Mouse (Mus musculus) heart, postnatal 0 days (tissue): ENCODE measurements around the gene Peak1. TPM values are rescaled to one million over a fixed set of nuclear protein-coding genes. Genes with fewer than 3 reads are reported as not detected.

Experiments
- ATAC-seq: fragments of 200-750 bp; cut with Nextera tagmentation; 2 replicates; pipeline ENCODE4 v1.8.0; 2017; ENCODE audit warnings: low read depth, moderate number of reproducible peaks, moderate library complexity; ENCODE audit not compliant: insufficient read depth
- DNase-seq: peaks from one replicate; pipeline ENCODE4 v3.0.0-alpha.2; 2016; ENCODE audit warnings: low spot score
- H3K27ac ChIP-seq: fragments of 300-500 bp; sonication (generic); 2 replicates; pipeline ENCODE4 v1.5.1; 2014; ENCODE audit warnings: low read depth, mild to moderate bottlenecking
- H3K27me3 ChIP-seq: fragments of 300-500 bp; sonication (generic); 2 replicates; pipeline ENCODE4 v1.6.1; 2014; ENCODE audit warnings: low read length, mixed read lengths; ENCODE audit not compliant: control insufficient read depth, insufficient read depth
- H3K36me3 ChIP-seq: fragments of 300-500 bp; sonication (generic); replicated peaks from 2 replicates; pipeline ENCODE4 v1.6.1; 2014; ENCODE audit warnings: low read length, mixed read lengths; ENCODE audit not compliant: control insufficient read depth, insufficient read depth
- H3K4me1 ChIP-seq: fragments of 300-500 bp; sonication (generic); 2 replicates; pipeline ENCODE4 v1.6.1; 2014; ENCODE audit warnings: antibody characterized with exemption; ENCODE audit not compliant: control insufficient read depth, insufficient read depth
- H3K4me2 ChIP-seq: fragments of 300-500 bp; sonication (generic); 2 replicates; pipeline ENCODE4 v1.6.1; 2014; ENCODE audit warnings: low read depth, mild to moderate bottlenecking, low read length, moderate library complexity
- H3K4me3 ChIP-seq: fragments of 300-500 bp; sonication (generic); 2 replicates; pipeline ENCODE4 v1.5.1; 2014; ENCODE audit warnings: low read depth, low read length
- H3K9ac ChIP-seq: fragments of 300-500 bp; sonication (generic); replicated peaks from 2 replicates; pipeline ENCODE4 v1.6.1; 2014; ENCODE audit warnings: low read depth, low read length, mixed read lengths
- H3K9me3 ChIP-seq: fragments of 300-500 bp; sonication (generic); replicated peaks from 2 replicates; pipeline ENCODE4 v1.6.1; 2016; ENCODE audit warnings: low read length; ENCODE audit not compliant: control insufficient read depth
- CTCF ChIP-seq: IDR thresholded peaks from 2 replicates; pipeline ENCODE4 v1.5.1; 2016; ENCODE audit warnings: antibody characterized with exemption, control low read depth, low read depth
- EP300 ChIP-seq: IDR thresholded peaks from 2 replicates; pipeline ENCODE4 v1.6.1; 2016; ENCODE audit warnings: antibody characterized with exemption, low read depth
- WGBS: fragments of 180-500 bp; shearing (Covaris S2); extraction: QIAGEN DNeasy Blood & Tissue Kit; methylation state at CpG from one replicate; pipeline ENCODE4 v1.1.7; 2014; 5-methylcytosine and 5-hydroxymethylcytosine counted together
- microRNA-seq: library from miRNA; unstranded; fragments of <30 nt; microRNA quantifications from one replicate; pipeline ENCODE4, GENCODE M21; 2016
- polyA plus RNA-seq: library from polyadenylated mRNA; unstranded; fragments of >200 nt; fragmentation: Nextera tagmentation; extraction: Ambion mirVana; gene quantifications from 2 replicates; pipeline ENCODE4 v1.2.1, GENCODE M21; 2015
- total RNA-seq: library from RNA; depleted of rRNA; stranded (reverse); fragments of >200 nt; gene quantifications from 2 replicates; pipeline ENCODE4 v1.2.3, GENCODE M21; 2014; ENCODE audit warnings: low replicate concordance; rRNA removed

Peak1 gene
- total and polyA plus RNA-seq, 2 experiments from 2014 or later: 8.1 to 19.7 TPM

- Histone ChIP-seq H3K4me3 (no peak overlapping the region), H3K4me2 (no peak overlapping the region), H3K36me3 (no peaks in the 10 kb centered on the region), H3K27me3 (no peaks in the 10 kb centered on the region), H3K9ac (no peak overlapping the region), H3K4me1 (peaks cover 19% of the 10 kb centered on the region), H3K9me3 (no peaks in the 10 kb centered on the region), H3K27ac (no peak overlapping the region)
- no peak for DNase-seq
- 79% methylated on average over 5 of the region's 5 CpGs for WGBS
- TF ChIP-seq EP300 (no peak), CTCF (no peak)
- no peak for ATAC-seq
These were observed 263.3 kb downstream of the Peak1 start for GRCm38 (mm10) chr9:56154572-56154971.

- TF ChIP-seq CTCF (no peak), EP300 (no peak)
- ATAC-seq: no peak
- H3K27ac ChIP-seq: peak overlapping the region; percentile 66
- no peaks in the 10 kb centered on the region for H3K36me3 ChIP-seq
- no peak overlapping the region for H3K4me3 ChIP-seq
- DNase-seq: no peak
- peak overlapping the region; percentile 27; the same call in 1 of the 2 replicates for H3K4me2 ChIP-seq
- peaks cover 14% of the 10 kb centered on the region for H3K4me1 ChIP-seq
- no peak overlapping the region for H3K9ac ChIP-seq
- H3K9me3 ChIP-seq: no peaks in the 10 kb centered on the region
- 60% methylated on average over 4 of the region's 4 CpGs for WGBS
- no peaks in the 10 kb centered on the region for H3K27me3 ChIP-seq
These were observed 265.3 kb downstream of the Peak1 start for GRCm38 (mm10) chr9:56152482-56153007.

GRCm38 (mm10) chr9:56151745-56152481 is 266.0 kb downstream of the Peak1 start:
- no peak for TF ChIP-seq CTCF
- no peak for TF ChIP-seq EP300
- H3K4me2 ChIP-seq: peak overlapping the region; percentile 27
- H3K27me3 ChIP-seq: no peaks in the 10 kb centered on the region
- H3K4me3 ChIP-seq: no peak overlapping the region
- peak overlapping the region; percentile 66 for H3K27ac ChIP-seq
- 23% methylated on average over 7 of the region's 7 CpGs for WGBS
- peaks cover 5% of the 10 kb centered on the region; the same call in 1 of the 2 replicates for H3K36me3 ChIP-seq
- H3K4me1 ChIP-seq: peaks cover 15% of the 10 kb centered on the region
- DNase-seq: peak; percentile 72
- H3K9ac ChIP-seq: peak overlapping the region; percentile 11; the same call in 1 of the 2 replicates
- H3K9me3 ChIP-seq: no peaks in the 10 kb centered on the region
- peak; percentile 86 for ATAC-seq

Small RNA genes lying within 50 kb of the gene (microRNA-seq; reads per million reads assigned to microRNA genes)
- gene Gm24270: not detected

Other genes starting within 250 kb of the Peak1 start
- 28.6 and 30.1 TPM in 2 replicates for gene Hmg20a, start 542 bp upstream of the Peak1 start, total RNA-seq
- 31.5 and 34.3 TPM in 2 replicates for gene Hmg20a, start 542 bp upstream of the Peak1 start, polyA plus RNA-seq